In genomic region chr7:4208626-4209025, GRCm38 (mm10) we compare ENCODE assay signal across 20 mouse cellular contexts. TPM values are rescaled to one million over a fixed set of nuclear protein-coding genes. Genes with fewer than 3 reads are reported as not detected.
A peak's percentile ranks its signal among the peaks of the same experiment; 100 is the strongest.
DNase-seq lines count a peak whose midpoint lies in the region; ATAC-seq and TF ChIP-seq lines count a peak whose summit lies in the region.
"Had no signal": no experiment of that assay in that cellular context is flagged by ENCODE, and none has a peak within 500 bp of the region (broad histone marks: within the 10 kb centered on the region; RNA-seq: fewer than 3 reads in every experiment).

No protein-coding gene starts in this region.

- H3K27ac ChIP-seq in layer of hippocampus, adult 2 months = no peak overlapping the region
- H3K27ac ChIP-seq in small intestine, adult 2 months (ENCODE audit: insufficient read depth, low read depth, low read length) = no peak overlapping the region
- H3K27ac ChIP-seq: embryonic facial prominence, embryonic 13.5 days; liver, embryonic 12.5 days; neural tube, embryonic 15.5 days had no signal

- TF ChIP-seq CTCF in layer of hippocampus, adult 2 months (conservative IDR thresholded peaks at IDR 0.05) = peak; percentile 35
- peak; percentile 12; the same call in 1 of the 2 replicates for TF ChIP-seq CTCF in small intestine, adult 2 months (IDR thresholded peaks at IDR 0.05; ENCODE audit: extremely low read depth, insufficient read length, insufficient replicate concordance, low read depth, low read length)

- 22% methylated on average over 2 of the region's 2 CpGs for WGBS in small intestine, adult 2 months

- H3K4me1 ChIP-seq in small intestine, adult 2 months (ENCODE audit: control insufficient read depth, insufficient read depth, insufficient read length, low read length) = peaks cover 7% of the 10 kb centered on the region; the same call in 1 of the 2 replicates
- H3K4me1 ChIP-seq: embryonic facial prominence, embryonic 13.5 days; liver, embryonic 12.5 days; neural tube, embryonic 15.5 days had no signal

- H3K4me3 ChIP-seq in layer of hippocampus, adult 2 months = no peak overlapping the region
- no peak overlapping the region for H3K4me3 ChIP-seq in small intestine, adult 2 months (ENCODE audit: low read depth, low read length)
- H3K4me3 ChIP-seq: embryonic facial prominence, embryonic 13.5 days; liver, embryonic 12.5 days; neural tube, embryonic 15.5 days had no signal

- no peak for TF ChIP-seq POLR2A in small intestine, adult 2 months (IDR thresholded peaks at IDR 0.05; ENCODE audit: low read depth, low read length)

- no peaks in the 10 kb centered on the region for H3K36me3 ChIP-seq in small intestine, adult 2 months (ENCODE audit: control insufficient read depth, insufficient read depth, low read length)
- H3K36me3 ChIP-seq: embryonic facial prominence, embryonic 13.5 days; liver, embryonic 12.5 days; neural tube, embryonic 15.5 days had no signal

- no peaks in the 10 kb centered on the region for H3K27me3 ChIP-seq in small intestine, adult 2 months (ENCODE audit: control insufficient read depth, insufficient read depth, low read length)
- H3K27me3 ChIP-seq: embryonic facial prominence, embryonic 13.5 days; liver, embryonic 12.5 days; neural tube, embryonic 15.5 days; Patski had no signal

- 0 out of 2 replicates have a peak, but pooled peaks have one; percentile 25 for ATAC-seq in common myeloid progenitor, adult 5-6 weeks (replicated peaks; ENCODE audit: low read depth, poor library complexity, severe bottlenecking)
- no peak for ATAC-seq in erythroid progenitor cell, adult 5-6 weeks (replicated peaks; ENCODE audit: low FRiP score, poor library complexity, severe bottlenecking)
- ATAC-seq: activated CD4-positive, CD25-positive, alpha-beta regulatory T cell, adult 4 months; liver, embryonic 12.5 days; Patski had no signal

- DNase-seq in adrenal gland, postnatal 14 days = peak; percentile 8
- no peak for DNase-seq in adrenal gland, adult 2 months
- no peak for DNase-seq in layer of hippocampus, adult 2 months (ENCODE audit: low spot score in 2 of 2)
- DNase-seq in layer of hippocampus, postnatal 36 days = no peak
- no peak for DNase-seq in urinary bladder, postnatal 14 days (ENCODE audit: low spot score)
- DNase-seq: cerebellum, adult 9-10 months; gastrocnemius, postnatal 14 days; right cerebral cortex, postnatal 4 days had no signal

RNA-seq across cellular contexts. Expression of gene Lilra5, which starts 28.9 kb away (rescaled TPM):
- 0.45 and 0.56 TPM in 2 replicates for total RNA-seq in adrenal gland, postnatal 14 days (2021)
- 1 to 10 TPM; 3.0 to 4.7 TPM for total RNA-seq in adrenal gland, adult 2 months (2021)
- polyA plus RNA-seq in adrenal gland, adult 2 months (2012; rRNA removed) = 0.39 and 0.49 TPM in 2 replicates
- not detected for total RNA-seq in layer of hippocampus, adult 2 months (2021)
- not detected for total RNA-seq in layer of hippocampus, postnatal 36 days (2021)
- not detected in 2 replicates for total RNA-seq in common myeloid progenitor, adult 5-6 weeks (2017)
- 0.22 and 0.23 TPM in 2 replicates for polyA plus RNA-seq in small intestine, adult 2 months (2012; rRNA removed)
- 1.1 TPM in 1 of 2 replicates, not detected in the other for total RNA-seq in erythroid progenitor cell, adult 5-6 weeks (2015; ENCODE audit: low replicate concordance)
- 0.77 and 1.7 TPM in 2 replicates for total RNA-seq in erythroid progenitor cell, adult 5-6 weeks (2017; ENCODE audit: low replicate concordance)
- total RNA-seq: layer of hippocampus, postnatal 14 days; left cerebral cortex, postnatal 25 days had no signal
- polyA plus RNA-seq: activated CD4-positive, CD25-positive, alpha-beta regulatory T cell, adult 4 months; embryonic facial prominence, embryonic 13.5 days; hindbrain, embryonic 11.5 days; midbrain, embryonic 11.5 days; neural tube, embryonic 15.5 days; Patski had no signal

RNA-seq across cellular contexts. Expression of gene Cdc42ep5, which starts 44.0 kb away (rescaled TPM):
- 27.8 and 29.7 TPM in 2 replicates for total RNA-seq in adrenal gland, postnatal 14 days (2021)
- 10 to 100 TPM; 26.1 to 36.9 TPM for total RNA-seq in adrenal gland, adult 2 months (2021)
- 108 and 143 TPM in 2 replicates for polyA plus RNA-seq in adrenal gland, adult 2 months (2012; rRNA removed)
- total RNA-seq in layer of hippocampus, adult 2 months (2021) = 1 to 10 TPM; 1.1 to 1.7 TPM
- 1 to 10 TPM in 1 of 2 experiments, under 1 TPM in 1; 0.95 to 1.1 TPM for total RNA-seq in layer of hippocampus, postnatal 36 days (2021)
- total RNA-seq in common myeloid progenitor, adult 5-6 weeks (2017) = 0.41 TPM in 1 of 2 replicates, not detected in the other
- polyA plus RNA-seq in small intestine, adult 2 months (2012; rRNA removed) = 252 and 655 TPM in 2 replicates
- total RNA-seq in erythroid progenitor cell, adult 5-6 weeks (2015; ENCODE audit: low replicate concordance) = not detected in 2 replicates
- not detected in 2 replicates for total RNA-seq in erythroid progenitor cell, adult 5-6 weeks (2017; ENCODE audit: low replicate concordance)
- polyA plus RNA-seq: activated CD4-positive, CD25-positive, alpha-beta regulatory T cell, adult 4 months had no signal

RNA-seq across cellular contexts. Expression of gene Leng9, which starts 58.5 kb away (rescaled TPM):
- 8.7 and 11.8 TPM in 2 replicates for total RNA-seq in adrenal gland, postnatal 14 days (2021)
- total RNA-seq in adrenal gland, adult 2 months (2021) = 1 to 10 TPM; 8.7 to 9.6 TPM
- 13.4 and 14.8 TPM in 2 replicates for polyA plus RNA-seq in adrenal gland, adult 2 months (2012; rRNA removed)
- total RNA-seq in layer of hippocampus, adult 2 months (2021) = 1 to 10 TPM; 5.6 to 6.6 TPM
- 1 to 10 TPM; 5.5 to 5.9 TPM for total RNA-seq in layer of hippocampus, postnatal 36 days (2021)
- total RNA-seq in common myeloid progenitor, adult 5-6 weeks (2017) = 1.3 and 1.5 TPM in 2 replicates
- polyA plus RNA-seq in small intestine, adult 2 months (2012; rRNA removed) = 24.5 and 92.5 TPM in 2 replicates
- total RNA-seq in erythroid progenitor cell, adult 5-6 weeks (2015; ENCODE audit: low replicate concordance) = 2.9 TPM in 1 of 2 replicates, not detected in the other
- 0.64 and 1.4 TPM in 2 replicates for total RNA-seq in erythroid progenitor cell, adult 5-6 weeks (2017; ENCODE audit: low replicate concordance)

Comparison
In these comparisons a context has a peak if more than half of its experiments do, and no peak if none do; other contexts are left out.
1. RNA of gene Cdc42ep5, which starts 44.0 kb away (total RNA-seq): 26.1 to 36.9 TPM in adrenal gland, adult 2 months and 27.8 to 29.7 TPM in adrenal gland, postnatal 14 days; 1.1 to 1.7 TPM in layer of hippocampus, adult 2 months, 0.95 to 1.1 TPM in layer of hippocampus, postnatal 36 days, 0.41 TPM in common myeloid progenitor, adult 5-6 weeks and not detected in erythroid progenitor cell, adult 5-6 weeks; every median in the first group is over 10 times any median in the second.